Mouse (Mus musculus) heart, embryonic 12.5 days (tissue): ENCODE data around the gene Rad51b. TPM values are rescaled to one million over a fixed set of nuclear protein-coding genes. Genes with fewer than 3 reads are reported as not detected.

Experiments used
- ATAC-seq: fragments of 200-750 bp; cut with Nextera tagmentation; 2 replicates; pipeline ENCODE4 v1.8.0; 2017; ENCODE audit warnings: moderate TSS enrichment, moderate library complexity; ENCODE audit not compliant: insufficient number of reproducible peaks, low FRiP score
- H3K27ac ChIP-seq: fragments of 300-500 bp; sonication (generic); 2 replicates; pipeline ENCODE4 v1.5.1; 2016; ENCODE audit warnings: mild to moderate bottlenecking, moderate library complexity; ENCODE audit not compliant: poor library complexity, severe bottlenecking
- H3K27me3 ChIP-seq: fragments of 300-500 bp; sonication (generic); replicated peaks from 2 replicates; pipeline ENCODE4 v1.6.1; 2016; ENCODE audit warnings: mild to moderate bottlenecking, moderate library complexity
- H3K36me3 ChIP-seq: fragments of 300-500 bp; sonication (generic); 2 replicates; pipeline ENCODE4 v1.6.1; 2016; ENCODE audit warnings: mild to moderate bottlenecking, moderate library complexity
- H3K4me1 ChIP-seq: fragments of 300-500 bp; sonication (generic); replicated peaks from 2 replicates; pipeline ENCODE4 v1.6.1; 2016; ENCODE audit warnings: mild to moderate bottlenecking
- H3K4me2 ChIP-seq: fragments of 300-500 bp; sonication (generic); 2 replicates; pipeline ENCODE4 v1.6.1; 2016; ENCODE audit warnings: mild to moderate bottlenecking, moderate library complexity
- H3K4me3 ChIP-seq: fragments of 300-500 bp; sonication (generic); 2 replicates; pipeline ENCODE4 v1.5.1; 2016; ENCODE audit warnings: mild to moderate bottlenecking
- H3K9ac ChIP-seq: fragments of 300-500 bp; sonication (generic); 2 replicates; pipeline ENCODE4 v1.6.1; 2016; ENCODE audit warnings: mild to moderate bottlenecking, moderate library complexity
- H3K9me3 ChIP-seq: fragments of 300-500 bp; sonication (generic); replicated peaks from 2 replicates; pipeline ENCODE4 v1.6.1; 2016; ENCODE audit warnings: mild to moderate bottlenecking, moderate library complexity
- WGBS: fragments of 180-500 bp; shearing (Covaris S2); methylation state at CpG from one replicate; pipeline ENCODE4 v1.1.7; 2016; 5-methylcytosine and 5-hydroxymethylcytosine counted together
- polyA plus RNA-seq: library from polyadenylated mRNA; unstranded; fragments of >200 nt; fragmentation: Nextera tagmentation; extraction: Ambion mirVana; gene quantifications from 2 replicates; pipeline ENCODE4 v1.2.1, GENCODE M21; 2016

The Rad51b gene
- polyA plus RNA-seq, 1 experiment from 2014 or later: 4.6 TPM

DNA sequence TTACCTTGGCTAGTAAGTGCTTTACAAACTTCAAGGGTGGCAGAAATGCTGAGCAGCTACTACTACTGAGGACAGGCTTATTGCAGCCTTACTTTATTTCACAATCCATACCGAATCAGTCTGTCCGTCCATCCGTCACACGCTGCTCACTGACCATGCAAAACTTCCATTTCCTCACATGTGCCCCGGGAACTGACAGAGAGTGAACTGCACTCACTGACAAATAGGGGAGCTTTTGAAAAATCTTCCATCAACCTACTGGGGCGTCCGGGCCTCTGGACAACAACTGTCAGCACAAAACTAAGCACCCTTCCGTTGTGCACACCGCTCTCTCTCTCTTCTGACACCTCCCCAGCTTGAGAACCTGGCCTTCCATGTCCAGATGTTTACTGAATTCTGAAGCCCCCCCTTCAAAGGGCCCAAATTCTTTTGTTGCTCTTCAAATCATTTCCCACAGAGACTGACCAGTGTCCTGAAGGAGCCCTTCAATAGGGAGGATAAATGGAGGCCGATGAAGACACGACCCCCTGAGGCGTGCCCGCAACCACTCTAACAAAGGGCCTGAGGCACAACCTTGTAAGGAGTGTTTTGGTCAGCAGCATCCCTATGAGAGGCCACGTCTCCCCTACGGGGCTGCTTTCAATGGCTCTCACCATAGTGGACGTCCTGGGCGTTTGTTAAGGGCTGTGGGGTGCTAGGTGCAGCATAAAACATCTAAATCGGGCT lies 515.9 kb downstream of the Rad51b start:
- H3K9ac ChIP-seq: no peak overlapping the region
- no peak for ATAC-seq
- H3K4me2 ChIP-seq: no peak overlapping the region
- no peak overlapping the region for H3K4me3 ChIP-seq
- H3K4me1 ChIP-seq: peaks cover 17% of the 10 kb centered on the region
- no peak overlapping the region for H3K27ac ChIP-seq
- WGBS: 76% methylated on average over 18 of the region's 18 CpGs
- no peaks in the 10 kb centered on the region for H3K27me3 ChIP-seq
- H3K9me3 ChIP-seq: 0 out of 2 replicates have a peak, but pooled peaks cover 3% of the 10 kb centered on the region
- H3K36me3 ChIP-seq: no peaks in the 10 kb centered on the region

- 57% methylated on average over 8 of the region's 8 CpGs for WGBS
- no peak for ATAC-seq
- no peak overlapping the region for H3K4me2 ChIP-seq
- H3K9me3 ChIP-seq: 0 out of 2 replicates have a peak, but pooled peaks cover 3% of the 10 kb centered on the region
- no peak overlapping the region for H3K27ac ChIP-seq
- no peaks in the 10 kb centered on the region for H3K36me3 ChIP-seq
- no peaks in the 10 kb centered on the region for H3K27me3 ChIP-seq
- no peak overlapping the region for H3K4me3 ChIP-seq
- peaks cover 17% of the 10 kb centered on the region for H3K4me1 ChIP-seq
- no peak overlapping the region for H3K9ac ChIP-seq
Observed at GRCm38 (mm10) chr12:79813566-79814305, 516.7 kb downstream of the Rad51b start.

- 84% methylated on average over 20 of the region's 20 CpGs for WGBS
- Histone ChIP-seq H3K27me3 (no peaks in the 10 kb centered on the region), H3K36me3 (no peaks in the 10 kb centered on the region), H3K4me2 (no peak overlapping the region), H3K9me3 (0 out of 2 replicates have a peak, but pooled peaks cover 3% of the 10 kb centered on the region), H3K4me1 (peaks cover 17% of the 10 kb centered on the region), H3K27ac (no peak overlapping the region), H3K9ac (no peak overlapping the region), H3K4me3 (no peak overlapping the region)
- ATAC-seq: no peak
Observed at GRCm38 (mm10) chr12:79814312-79815091, 517.4 kb downstream of the Rad51b start.

DNA sequence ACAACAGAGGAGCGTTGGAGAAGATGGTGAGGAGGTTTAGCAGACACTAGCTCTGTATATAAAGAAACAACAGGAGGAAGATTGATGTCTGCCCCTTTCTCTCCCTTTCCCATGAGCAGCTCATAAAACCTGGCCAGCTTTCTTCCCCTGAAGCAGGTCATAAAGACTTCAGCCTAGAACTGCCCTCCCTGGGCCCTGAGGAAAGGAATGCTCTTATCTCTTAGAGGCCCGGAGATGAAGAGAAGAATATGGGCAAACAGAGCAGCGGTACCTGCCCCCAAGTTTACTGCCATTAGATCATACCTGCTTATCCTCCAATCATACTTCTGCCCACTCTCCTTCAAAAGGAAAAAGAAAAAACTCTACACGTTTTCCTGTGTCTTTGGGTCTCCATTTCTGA lies 519.2 kb downstream of the Rad51b start:
- no peak overlapping the region for H3K4me3 ChIP-seq
- peaks cover 17% of the 10 kb centered on the region for H3K4me1 ChIP-seq
- H3K27me3 ChIP-seq: no peaks in the 10 kb centered on the region
- WGBS: 33% methylated on average over 4 of the region's 4 CpGs
- H3K27ac ChIP-seq: no peak overlapping the region
- ATAC-seq: no peak
- no peaks in the 10 kb centered on the region for H3K36me3 ChIP-seq
- H3K9me3 ChIP-seq: 0 out of 2 replicates have a peak, but pooled peaks cover 3% of the 10 kb centered on the region
- no peak overlapping the region for H3K4me2 ChIP-seq
- no peak overlapping the region for H3K9ac ChIP-seq

GRCm38 (mm10) chr12:79820228-79820958 lies 523.3 kb downstream of the Rad51b start:
- Histone ChIP-seq H3K4me2 (no peak overlapping the region), H3K27ac (no peak overlapping the region), H3K4me1 (peaks cover 17% of the 10 kb centered on the region), H3K9ac (no peak overlapping the region), H3K9me3 (0 out of 2 replicates have a peak, but pooled peaks cover under 1% of the 10 kb centered on the region), H3K4me3 (no peak overlapping the region), H3K36me3 (no peaks in the 10 kb centered on the region), H3K27me3 (no peaks in the 10 kb centered on the region)
- 80% methylated on average over 8 of the region's 8 CpGs for WGBS
- ATAC-seq: no peak

GRCm38 (mm10) chr12:79821901-79822300 lies 524.8 kb downstream of the Rad51b start:
- WGBS: 77% methylated on average over 5 of the region's 5 CpGs
- Histone ChIP-seq H3K36me3 (no peaks in the 10 kb centered on the region), H3K4me2 (no peak overlapping the region), H3K9me3 (no peaks in the 10 kb centered on the region), H3K27ac (no peak overlapping the region), H3K4me3 (no peak overlapping the region), H3K27me3 (no peaks in the 10 kb centered on the region), H3K9ac (no peak overlapping the region), H3K4me1 (peaks cover 21% of the 10 kb centered on the region)
- no peak for ATAC-seq

DNA sequence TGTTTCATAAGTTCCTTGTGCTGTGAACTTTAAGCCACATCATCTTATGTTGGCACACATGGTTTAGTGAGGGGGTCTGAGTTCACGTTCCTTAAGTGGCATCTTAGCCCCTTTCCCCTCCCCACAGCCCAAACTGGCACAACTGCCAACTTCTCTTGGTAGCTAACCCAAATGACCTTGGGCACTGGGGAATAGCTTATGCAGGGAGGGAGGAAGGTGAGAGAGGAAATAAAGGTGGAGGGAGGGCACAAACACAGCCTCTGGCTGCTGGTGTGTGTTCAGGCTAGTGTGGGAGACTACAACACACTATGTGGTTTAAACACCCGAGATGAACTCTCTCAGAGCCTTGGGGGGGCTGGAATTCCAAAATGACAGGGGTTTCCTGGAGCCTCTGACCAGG lies 525.3 kb downstream of the Rad51b start:
- H3K9ac ChIP-seq: no peak overlapping the region
- H3K9me3 ChIP-seq: no peaks in the 10 kb centered on the region
- no peak for ATAC-seq
- no peaks in the 10 kb centered on the region for H3K36me3 ChIP-seq
- WGBS: 71% methylated on average over 2 of the region's 2 CpGs
- no peak overlapping the region for H3K4me3 ChIP-seq
- no peaks in the 10 kb centered on the region for H3K27me3 ChIP-seq
- H3K4me2 ChIP-seq: no peak overlapping the region
- no peak overlapping the region for H3K27ac ChIP-seq
- H3K4me1 ChIP-seq: peaks cover 26% of the 10 kb centered on the region

DNA sequence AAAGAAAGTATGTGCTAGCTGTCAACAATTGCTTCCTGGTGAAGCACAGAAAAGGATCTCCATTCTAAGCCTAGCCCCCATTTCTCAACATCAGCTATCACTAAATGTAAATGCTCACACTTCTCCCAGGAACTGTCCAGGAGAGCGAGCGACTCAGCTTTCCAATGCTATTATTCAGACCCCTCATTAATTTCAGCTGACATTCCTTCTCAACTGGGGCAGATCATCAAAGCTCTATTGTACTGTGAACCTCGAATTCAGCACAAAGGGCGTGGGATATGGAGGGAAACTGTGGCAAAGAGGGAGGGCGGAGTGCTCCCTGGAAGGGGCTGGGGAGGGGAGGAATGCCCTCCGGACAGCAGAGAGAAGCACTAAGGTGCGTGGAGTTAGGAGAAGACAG lies 528.8 kb downstream of the Rad51b start:
- Histone ChIP-seq H3K9ac (no peak overlapping the region), H3K27me3 (no peaks in the 10 kb centered on the region), H3K4me3 (no peak overlapping the region), H3K27ac (no peak overlapping the region), H3K36me3 (no peaks in the 10 kb centered on the region), H3K9me3 (no peaks in the 10 kb centered on the region), H3K4me1 (peaks cover 45% of the 10 kb centered on the region), H3K4me2 (no peak overlapping the region)
- 68% methylated on average over 7 of the region's 7 CpGs for WGBS
- ATAC-seq: no peak

GRCm38 (mm10) chr12:79827233-79827692 lies 530.2 kb downstream of the Rad51b start:
- Histone ChIP-seq H3K9ac (no peak overlapping the region), H3K4me1 (peaks cover 39% of the 10 kb centered on the region), H3K27ac (peak overlapping the region; percentile 46), H3K9me3 (no peaks in the 10 kb centered on the region), H3K4me2 (no peak overlapping the region), H3K27me3 (no peaks in the 10 kb centered on the region), H3K4me3 (no peak overlapping the region), H3K36me3 (no peaks in the 10 kb centered on the region)
- ATAC-seq: no peak
- WGBS: 27% methylated on average over 5 of the region's 5 CpGs

GRCm38 (mm10) chr12:79827735-79828134 lies 530.7 kb downstream of the Rad51b start:
- H3K27me3 ChIP-seq: no peaks in the 10 kb centered on the region
- H3K36me3 ChIP-seq: no peaks in the 10 kb centered on the region
- H3K4me3 ChIP-seq: no peak overlapping the region
- WGBS: 33% methylated on average over 4 of the region's 4 CpGs
- H3K9ac ChIP-seq: no peak overlapping the region
- H3K27ac ChIP-seq: peak overlapping the region; percentile 46
- ATAC-seq: no peak
- no peaks in the 10 kb centered on the region for H3K9me3 ChIP-seq
- H3K4me2 ChIP-seq: no peak overlapping the region
- H3K4me1 ChIP-seq: peaks cover 35% of the 10 kb centered on the region
